Mouse (Mus musculus) hindlimb bud, embryonic 11.5 days (tissue): Measurements from ENCODE around the gene Kcnb1.
"Not testable (repeated sequence)": the region's sequence is repeated elsewhere in the genome, so short reads cannot be mapped to it uniquely, and the experiment has no call there.

Experiments used
- DNase-seq: peaks from one replicate; pipeline ENCODE4 v3.0.0-alpha.2; 2012; ENCODE audit warnings: low read depth, low spot score; ENCODE audit errors: extremely low spot score

The Kcnb1 gene

GRCm38 (mm10) chr2:167205918-167206629 lies 16.1 kb upstream of the Kcnb1 start:
- DNase-seq, result no peak

GRCm38 (mm10) chr2:167204686-167205085 lies 14.7 kb upstream of the Kcnb1 start:
- not testable (repeated sequence) for DNase-seq

- no peak for DNase-seq
Observed at GRCm38 (mm10) chr2:167203505-167204166, 13.7 kb upstream of the Kcnb1 start.

GRCm38 (mm10) chr2:167201463-167202291 lies 11.7 kb upstream of the Kcnb1 start:
- DNase-seq, result no peak

- DNase-seq, result no peak
Observed at GRCm38 (mm10) chr2:167198660-167199427, 8.9 kb upstream of the Kcnb1 start.

GRCm38 (mm10) chr2:167193361-167193760 lies 3.4 kb upstream of the Kcnb1 start:
- no peak for DNase-seq

- DNase-seq, result no peak
Observed at GRCm38 (mm10) chr2:167189291-167190075, 472 bp downstream of the Kcnb1 start.

GRCm38 (mm10) chr2:167188315-167189207 lies 1.4 kb downstream of the Kcnb1 start:
- DNase-seq, result peak; percentile 16

- no peak for DNase-seq
Observed at GRCm38 (mm10) chr2:167187119-167187518, 2.8 kb downstream of the Kcnb1 start.

- no peak for DNase-seq
Observed at GRCm38 (mm10) chr2:167186544-167186943, 3.4 kb downstream of the Kcnb1 start.

GRCm38 (mm10) chr2:167186003-167186402 lies 4.0 kb downstream of the Kcnb1 start:
- DNase-seq, result no peak

- no peak for DNase-seq
Observed at GRCm38 (mm10) chr2:167185432-167185831, 4.5 kb downstream of the Kcnb1 start.

GRCm38 (mm10) chr2:167181662-167182389 lies 8.1 kb downstream of the Kcnb1 start:
- no peak for DNase-seq

- no peak for DNase-seq
Observed at GRCm38 (mm10) chr2:167181096-167181495, 8.9 kb downstream of the Kcnb1 start.

GRCm38 (mm10) chr2:167179301-167179700 lies 10.7 kb downstream of the Kcnb1 start:
- DNase-seq, result no peak

GRCm38 (mm10) chr2:167177231-167177641 lies 12.7 kb downstream of the Kcnb1 start:
- no peak for DNase-seq

- DNase-seq, result no peak
Observed at GRCm38 (mm10) chr2:167175284-167175683, 14.7 kb downstream of the Kcnb1 start.

- DNase-seq, result no peak
Observed at GRCm38 (mm10) chr2:167173051-167173875, 16.7 kb downstream of the Kcnb1 start.
